Mouse (Mus musculus): ENCODE measurements around the gene Prtn3.

DNA sequence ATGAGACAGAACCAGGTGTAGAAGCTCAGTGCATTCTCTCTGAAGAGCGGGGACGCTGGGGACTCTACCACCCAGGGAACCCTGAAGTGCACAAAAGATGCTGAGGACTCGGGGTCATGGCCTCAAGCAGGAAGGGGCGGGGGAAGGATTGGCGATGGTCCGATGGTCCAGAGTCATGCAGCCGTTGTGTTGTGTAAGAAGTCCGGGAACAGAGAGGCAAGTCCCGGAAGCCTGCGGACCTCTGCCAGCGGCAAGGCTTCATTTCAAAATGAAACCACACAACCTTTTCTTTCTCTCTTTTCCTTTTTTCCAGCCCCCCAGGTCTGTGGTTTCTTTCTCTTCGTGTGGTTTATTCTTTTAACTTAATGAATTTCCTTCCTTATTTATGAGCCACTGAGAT is 3.5 kb downstream of the Prtn3 start:
- TF ChIP-seq POLR2A (IDR thresholded peaks at IDR 0.05; ENCODE audit: borderline replicate concordance, insufficient read depth, low read length) (no peak), CTCF (IDR thresholded peaks at IDR 0.05; ENCODE audit: borderline replicate concordance, insufficient read depth, low read depth, low read length) (no peak)
